ENCODE assay signal across 24 mouse cellular contexts in genomic region chr5:89141761-89142160, GRCm38 (mm10).
DNase-seq lines count a peak whose midpoint lies in the region; ATAC-seq and TF ChIP-seq lines count a peak whose summit lies in the region.
"Had no signal": no experiment of that assay in that cellular context is flagged by ENCODE, and none has a peak within 500 bp of the region (broad histone marks: within the 10 kb centered on the region; RNA-seq: fewer than 3 reads in every experiment).

No protein-coding gene starts in this region.

- H3K36me3 ChIP-seq in forebrain, postnatal 0 days (ENCODE audit: insufficient read depth) = no peaks in the 10 kb centered on the region
- H3K36me3 ChIP-seq in forebrain, embryonic 13.5 days (ENCODE audit: poor library complexity, severe bottlenecking) = no peaks in the 10 kb centered on the region
- H3K36me3 ChIP-seq: forebrain, embryonic 10.5 days; heart, embryonic 10.5 days; heart, embryonic 13.5 days had no signal

- no peak for TF ChIP-seq CTCF in forebrain, postnatal 0 days (IDR thresholded peaks at IDR 0.05; ENCODE audit: low read depth)
- TF ChIP-seq CTCF in layer of hippocampus, adult 2 months (conservative IDR thresholded peaks at IDR 0.05) = no peak

- intact Hi-C loops in left cerebral cortex, postnatal 36 days (cut with DNase I) = loop anchor here (5.0 kb wide), 1 partner anchor 84 kb away; no protein-coding TSS in a partner anchor

- H3K27me3 ChIP-seq in forebrain, postnatal 0 days (ENCODE audit: insufficient read depth, low read length) = no peaks in the 10 kb centered on the region
- H3K27me3 ChIP-seq in forebrain, embryonic 13.5 days = no peaks in the 10 kb centered on the region
- H3K27me3 ChIP-seq: heart, embryonic 13.5 days had no signal

- no peak overlapping the region for H3K4me3 ChIP-seq in forebrain, postnatal 0 days (ENCODE audit: low read depth, low read length)
- no peak overlapping the region for H3K4me3 ChIP-seq in forebrain, embryonic 13.5 days
- no peak overlapping the region for H3K4me3 ChIP-seq in layer of hippocampus, adult 2 months
- H3K4me3 ChIP-seq: forebrain, embryonic 10.5 days; heart, adult 2 months; heart, embryonic 10.5 days; heart, embryonic 13.5 days had no signal

- peak; percentile 40 for DNase-seq in forebrain, postnatal 0 days
- DNase-seq in layer of hippocampus, adult 2 months (ENCODE audit: low spot score in 2 of 2) = no peak
- DNase-seq in layer of hippocampus, adult 9-11 months = no peak
- peak; percentile 23 to 40 for DNase-seq in left cerebral cortex, adult 9 months (ENCODE audit: low spot score in 2 of 2)
- no peak for DNase-seq in left cerebral cortex, postnatal 36 days (ENCODE audit: low spot score in 2 of 2)
- DNase-seq in thymus, adult 18-20 months = no peak
- DNase-seq: adrenal gland, adult 8-10 months; adrenal gland, postnatal 25 days; cerebellum, adult 18-20 months; cerebellum, adult 9-10 months; cerebellum, postnatal 14 days; gastrocnemius, postnatal 10 days; gastrocnemius, postnatal 36 days; heart, adult 2 months; heart, postnatal 14 days; heart, postnatal 4 days had no signal

- 60% methylated on average over 2 of the region's 2 CpGs for WGBS in forebrain, postnatal 0 days
- 91% methylated on average over 2 of the region's 2 CpGs for WGBS in forebrain, embryonic 13.5 days

- H3K4me2 ChIP-seq in forebrain, postnatal 0 days (ENCODE audit: low read depth) = no peak overlapping the region
- H3K4me2 ChIP-seq in forebrain, embryonic 13.5 days = no peak overlapping the region
- H3K4me2 ChIP-seq: heart, embryonic 13.5 days; hindbrain, embryonic 14.5 days had no signal

- H3K9ac ChIP-seq in forebrain, postnatal 0 days = no peak overlapping the region
- no peak overlapping the region for H3K9ac ChIP-seq in forebrain, embryonic 13.5 days
- H3K9ac ChIP-seq: heart, embryonic 13.5 days; hindbrain, embryonic 14.5 days had no signal

- ATAC-seq in forebrain, postnatal 0 days = peak; percentile 12; the same call in 1 of the 2 replicates
- no peak for ATAC-seq in forebrain, embryonic 13.5 days
- ATAC-seq: activated CD4-positive, CD25-positive, alpha-beta regulatory T cell, adult 4 months; forebrain, embryonic 14.5 days; hindbrain, postnatal 0 days had no signal

- no peak overlapping the region for H3K27ac ChIP-seq in forebrain, postnatal 0 days (ENCODE audit: low read depth, low read length)
- H3K27ac ChIP-seq in forebrain, embryonic 13.5 days = no peak overlapping the region
- H3K27ac ChIP-seq in layer of hippocampus, adult 2 months = peak overlapping the region; percentile 32; the same call in 1 of the 2 replicates
- H3K27ac ChIP-seq: forebrain, embryonic 10.5 days; heart, adult 2 months; heart, embryonic 10.5 days; heart, embryonic 13.5 days; hindbrain, embryonic 14.5 days; hindbrain, postnatal 0 days had no signal

- no peaks in the 10 kb centered on the region for H3K9me3 ChIP-seq in forebrain, postnatal 0 days (ENCODE audit: low read length)
- no peaks in the 10 kb centered on the region for H3K9me3 ChIP-seq in forebrain, embryonic 13.5 days (replicated peaks)
- H3K9me3 ChIP-seq: forebrain, embryonic 10.5 days; heart, embryonic 10.5 days; heart, embryonic 13.5 days had no signal

- H3K4me1 ChIP-seq in forebrain, postnatal 0 days (ENCODE audit: insufficient read depth) = no peaks in the 10 kb centered on the region
- no peaks in the 10 kb centered on the region for H3K4me1 ChIP-seq in forebrain, embryonic 13.5 days

Comparison
In these comparisons a context has a peak if more than half of its experiments do, and no peak if none do; other contexts are left out.
1. DNase-seq: peak in forebrain, postnatal 0 days (single experiment) and left cerebral cortex, adult 9 months (2 of 2); none in layer of hippocampus, adult 2 months (0 of 2), layer of hippocampus, adult 9-11 months (single experiment), left cerebral cortex, postnatal 36 days (0 of 2) and thymus, adult 18-20 months (0 of 2).